Mouse (Mus musculus) c-Kit-positive CD71-negative TER-119-negative erythroid progenitor cells, embryonic 14.5 days (primary cell): Measurements from ENCODE around the gene Emc3.

Experiments used
- DNase-seq: peaks from one replicate; pipeline ENCODE4 v3.0.0-alpha.2; 2013; ENCODE audit warnings: low read depth

Gene Emc3

GRCm38 (mm10) chr6:113495071-113495675, 36.3 kb downstream of the Emc3 start:
- DNase-seq, result no peak

DNA sequence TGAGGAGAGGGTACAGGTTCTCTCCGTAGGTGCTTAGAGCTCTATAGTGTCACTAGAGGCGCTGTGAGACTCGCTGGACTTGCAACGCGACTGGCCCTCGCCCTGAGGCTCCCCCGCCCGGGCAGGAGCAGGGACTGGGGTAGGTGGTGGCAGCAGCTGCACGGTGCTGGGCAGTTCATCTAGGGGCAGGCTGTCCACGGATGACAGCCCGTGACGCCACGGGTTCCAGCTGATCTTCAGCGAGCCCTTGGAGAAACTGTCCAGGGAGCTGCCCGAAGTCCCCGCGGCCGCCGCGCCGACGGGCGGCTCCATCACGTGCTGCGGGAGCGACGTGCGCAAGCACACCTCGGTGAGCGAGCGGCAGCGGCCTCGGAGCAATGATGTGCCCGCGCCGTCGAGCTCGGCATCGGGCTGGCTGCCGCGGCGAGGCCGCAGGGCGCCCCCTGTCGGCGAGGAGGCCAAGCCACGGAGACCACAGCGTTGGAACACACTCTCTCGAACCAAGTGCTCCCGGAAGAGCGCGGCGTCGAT, 37.1 kb downstream of the Emc3 start:
- DNase-seq, result no peak

DNA sequence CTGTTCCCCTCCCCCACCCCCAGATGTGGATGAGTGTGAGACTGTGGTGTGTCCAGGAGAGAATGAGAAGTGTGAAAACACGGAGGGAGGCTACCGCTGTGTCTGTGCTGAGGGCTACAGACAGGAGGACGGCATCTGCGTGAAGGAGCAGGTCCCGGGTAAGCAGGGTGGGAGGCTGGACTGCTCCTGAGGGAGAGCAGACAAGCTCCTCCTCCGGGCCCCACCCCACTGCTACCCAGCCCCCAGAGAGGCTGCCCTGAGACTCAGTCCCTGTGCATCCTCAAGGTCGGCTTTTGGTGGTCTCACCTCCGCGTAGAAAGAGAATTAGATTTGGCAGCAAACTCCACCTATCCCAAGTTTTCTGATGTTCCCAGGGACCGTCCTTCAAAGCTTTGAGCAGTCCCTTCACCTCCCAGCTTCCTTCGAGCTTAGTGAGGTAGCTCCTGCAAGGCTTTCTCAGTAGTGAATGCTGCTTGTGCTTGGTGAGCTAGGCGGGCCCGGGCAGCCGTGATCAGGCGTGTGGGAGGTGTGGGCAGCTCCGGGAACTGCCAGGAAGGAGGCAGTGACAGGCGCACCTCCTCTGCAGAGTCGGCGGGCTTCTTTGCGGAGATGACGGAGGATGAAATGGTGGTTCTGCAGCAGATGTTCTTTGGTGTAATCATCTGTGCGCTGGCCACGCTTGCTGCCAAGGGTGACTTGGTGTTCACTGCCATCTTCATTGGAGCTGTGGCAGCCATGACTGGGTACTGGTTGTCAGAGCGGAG, 39.2 kb downstream of the Emc3 start:
- DNase-seq, result no peak

DNA sequence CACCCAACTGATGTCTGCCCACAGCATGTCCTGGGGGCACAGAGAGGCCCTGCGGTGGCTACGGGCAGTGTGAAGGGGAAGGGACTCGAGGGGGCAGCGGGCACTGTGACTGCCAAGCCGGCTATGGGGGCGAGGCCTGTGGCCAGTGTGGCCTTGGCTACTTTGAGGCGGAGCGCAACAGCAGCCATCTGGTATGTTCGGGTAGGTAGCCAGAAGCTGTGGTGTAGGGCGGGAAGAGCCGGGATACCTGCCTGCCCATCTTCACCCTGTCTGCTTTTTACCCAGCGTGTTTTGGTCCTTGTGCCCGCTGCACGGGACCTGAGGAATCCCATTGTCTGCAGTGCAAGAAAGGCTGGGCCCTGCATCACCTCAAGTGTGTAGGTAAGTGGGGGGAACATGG, 42.0 kb downstream of the Emc3 start:
- no peak for DNase-seq

DNA sequence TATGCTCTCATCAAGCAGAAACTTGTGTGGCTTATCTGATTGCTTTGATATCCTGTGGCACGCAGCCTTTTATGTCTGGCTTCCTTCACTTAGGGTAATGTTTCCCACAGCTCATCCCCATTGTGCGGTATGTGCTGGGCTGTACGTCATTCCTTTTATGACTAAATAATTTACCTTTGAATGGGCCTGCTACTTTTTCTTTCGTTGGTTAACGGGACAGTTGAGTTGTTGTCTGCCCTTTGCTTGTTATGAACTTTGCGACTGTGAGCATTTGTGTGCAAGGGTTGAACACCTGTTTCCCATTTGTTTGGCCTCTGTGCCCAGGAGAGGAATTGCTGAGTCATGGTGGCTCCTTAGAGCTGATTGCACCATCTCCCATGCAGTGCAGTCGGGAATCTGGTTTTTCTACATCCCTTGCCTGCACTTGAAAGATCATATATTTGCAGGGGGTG, 44.3 kb downstream of the Emc3 start:
- no peak for DNase-seq

GRCm38 (mm10) chr6:113483729-113484128, 47.7 kb downstream of the Emc3 start:
- DNase-seq, result no peak

- DNase-seq, result peak; percentile 96
Observed at GRCm38 (mm10) chr6:113483100-113483615, 48.3 kb downstream of the Emc3 start, which contains the start of gene Creld1. Gene Creld1 (plus strand): TSS chr6:113483297.

- DNase-seq, result no peak
Observed at GRCm38 (mm10) chr6:113482477-113483099, 48.9 kb downstream of the Emc3 start.

DNA sequence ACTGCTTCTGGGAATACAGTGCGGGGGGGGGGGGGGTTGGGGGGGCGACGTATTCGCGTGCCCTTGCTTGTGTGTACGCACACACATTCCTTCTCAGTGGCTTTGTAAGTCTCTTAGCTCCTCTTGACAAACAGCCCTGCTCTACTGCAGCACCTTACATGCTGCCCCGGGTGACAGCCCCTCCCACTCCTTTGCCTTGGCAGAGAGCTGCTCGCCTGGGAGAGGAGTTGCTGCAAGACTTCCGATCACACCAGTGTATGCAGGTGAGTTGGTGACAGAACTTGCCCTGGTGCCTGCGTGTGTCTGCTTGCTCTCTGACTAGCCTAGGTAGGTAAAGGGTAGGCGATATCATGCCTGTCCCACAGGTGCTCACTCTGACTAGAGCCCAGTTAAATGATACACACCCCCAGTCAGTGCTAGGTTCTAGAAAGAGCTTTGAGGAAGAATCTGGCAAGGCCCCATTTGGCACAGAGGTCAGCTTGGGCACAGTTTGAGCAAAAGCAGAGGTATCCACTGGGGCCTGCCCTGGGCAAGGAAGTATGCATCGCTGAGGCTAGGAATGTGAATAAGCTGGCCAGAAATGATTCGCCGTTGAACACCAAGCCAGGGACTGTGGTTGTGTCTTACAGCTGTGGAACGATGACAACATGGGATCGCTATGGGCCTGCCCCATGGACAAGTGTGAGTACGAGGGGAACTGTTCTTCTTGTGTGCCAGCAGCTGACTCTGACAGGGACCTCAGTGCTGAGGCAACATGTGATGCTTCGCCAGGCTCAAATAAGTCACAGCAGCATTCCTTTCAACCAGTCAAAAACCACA, 50.7 kb downstream of the Emc3 start:
- no peak for DNase-seq

DNA sequence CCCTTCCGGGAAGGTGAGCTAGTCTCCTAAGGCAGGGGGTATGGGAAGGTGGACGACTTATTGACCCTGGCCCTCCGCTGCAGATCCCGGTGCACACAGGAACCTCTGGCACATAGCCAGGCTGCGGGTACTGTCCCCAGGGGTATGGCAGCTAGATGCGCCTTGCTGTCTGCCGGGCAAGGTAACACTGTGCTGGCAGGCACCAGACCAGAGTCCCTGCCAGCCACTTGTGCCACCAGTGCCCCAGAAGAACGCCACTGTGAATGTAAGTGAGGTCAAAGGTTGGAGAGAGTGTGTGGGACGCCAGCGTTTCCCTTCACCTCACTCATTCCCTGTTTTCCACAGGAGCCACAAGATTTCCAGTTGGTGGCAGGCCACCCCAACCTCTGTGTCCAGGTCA, 52.5 kb downstream of the Emc3 start:
- no peak for DNase-seq

DNA sequence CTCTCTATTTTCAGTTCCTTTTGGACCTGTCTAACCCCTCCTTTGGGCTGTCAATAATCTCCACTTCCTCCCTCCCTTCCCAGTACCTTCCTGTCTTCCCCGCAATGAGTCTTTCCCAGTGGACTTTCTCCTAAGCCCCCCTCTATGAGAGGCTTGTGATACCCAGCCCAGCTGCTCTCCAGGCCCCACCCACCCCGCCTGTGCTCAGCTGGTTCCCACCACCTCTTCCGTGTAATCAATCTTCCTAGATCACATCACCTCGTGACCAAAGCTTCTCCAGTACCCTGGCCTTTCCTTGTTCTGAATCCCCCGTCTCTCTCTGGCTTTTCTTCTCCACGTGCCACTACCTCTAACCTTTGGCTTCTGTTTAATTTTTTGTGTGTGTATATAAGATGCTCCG, 54.1 kb downstream of the Emc3 start:
- no peak for DNase-seq

GRCm38 (mm10) chr6:113473715-113474114, 57.7 kb downstream of the Emc3 start:
- no peak for DNase-seq

GRCm38 (mm10) chr6:113473246-113473645, 58.2 kb downstream of the Emc3 start:
- DNase-seq, result no peak

DNA sequence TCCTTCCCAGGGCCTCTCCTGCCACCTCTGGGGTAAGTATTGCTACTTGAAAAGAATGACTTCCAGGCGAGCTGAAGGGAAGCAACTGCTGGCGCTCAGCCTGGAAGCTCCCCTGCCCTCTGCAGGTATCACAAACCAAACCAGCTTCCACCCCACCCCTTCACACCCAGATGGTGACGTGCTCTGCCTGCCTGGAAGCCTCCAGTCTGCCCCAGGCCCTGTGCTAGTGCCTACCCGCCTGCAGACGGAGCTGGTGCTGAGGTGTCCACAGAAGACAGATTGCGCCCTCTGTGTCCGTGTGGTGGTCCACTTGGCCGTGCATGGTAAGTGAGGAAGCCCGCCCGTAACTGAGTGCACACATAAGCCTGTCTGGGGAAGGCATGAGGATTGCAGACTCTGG, 59.4 kb downstream of the Emc3 start:
- no peak for DNase-seq

GRCm38 (mm10) chr6:113471297-113471936, 60.0 kb downstream of the Emc3 start, which contains the start of gene Il17rc:
Gene Il17rc (plus strand): TSS chr6:113471427.
- DNase-seq, result no peak

DNA sequence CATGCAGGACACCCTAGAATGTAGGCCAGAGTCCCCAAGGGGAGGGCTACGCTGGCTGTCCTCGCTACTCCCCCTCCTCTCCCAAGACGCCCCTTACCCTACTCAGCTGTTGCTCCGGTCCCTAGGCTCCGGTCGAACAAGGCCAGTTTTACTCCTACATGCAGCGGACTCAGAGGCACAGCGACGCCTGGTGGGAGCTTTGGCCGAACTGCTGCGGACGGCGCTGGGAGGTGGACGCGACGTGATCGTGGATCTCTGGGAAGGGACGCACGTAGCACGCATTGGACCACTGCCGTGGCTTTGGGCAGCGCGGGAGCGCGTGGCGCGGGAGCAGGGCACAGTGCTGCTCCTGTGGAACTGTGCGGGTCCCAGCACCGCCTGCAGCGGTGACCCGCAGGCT, 62.0 kb downstream of the Emc3 start:
- no peak for DNase-seq

- DNase-seq, result peak; percentile 70
Observed at GRCm38 (mm10) chr6:113469021-113469420, 62.4 kb downstream of the Emc3 start.

- no peak for DNase-seq
Observed at GRCm38 (mm10) chr6:113468512-113468911, 62.9 kb downstream of the Emc3 start.

- no peak for DNase-seq
Observed at GRCm38 (mm10) chr6:113465602-113466001, 65.8 kb downstream of the Emc3 start.
